Mouse (Mus musculus): ENCODE data around the gene Foxa3.

Foxa3 gene

GRCm38 (mm10) chr7:19023357-19023814 is at the start of gene Foxa3:
Gene Foxa3, minus strand, starts transcription at chr7:19023538.
- ChIA-PET CTCF (interaction anchor here (0.5 to 2.8 kb wide), 25 partner anchors 8 to 605 kb away, joined by 3 to 12 read pairs (median 3); partner anchors contain the start of genes Fbxo46 (in 1 of the 4), Irf2bp1 (in 1 of the 4), Mypop (in 1 of the 4) and Rsph6a (in 1 of the 4)), POLR2A (interaction anchor here in 3 of 4 experiments (0.7 to 2.7 kb wide), 26 partner anchors 9 to 249 kb away, joined by 3 to 8 read pairs (median 4); partner anchors contain the start of genes Irf2bp1 (in 1 of the 3), Mypop (in 1 of the 3) and Rsph6a (in 1 of the 3))

GRCm38 (mm10) chr7:19071024-19071423 is 47.7 kb upstream of the Foxa3 start:
- ChIA-PET POLR2A (interaction anchor here in 2 of 4 experiments (1.6 to 11.3 kb wide), 3 partner anchors 18 to 22 kb away, joined by 3 to 172 read pairs (median 6); partner anchors contain the start of genes Dmpk (in 1 of the 2) and Six5 (in 1 of the 2)), CTCF (interaction anchor here in 2 of 4 experiments (1.0 to 18.8 kb wide), 5 partner anchors 9 to 51 kb away, joined by 3 to 356 read pairs (median 3); partner anchors contain the start of genes Dmpk (in 1 of the 2), Rsph6a (in 1 of the 2) and Six5 (in 1 of the 2))

GRCm38 (mm10) chr7:19069500-19069899 is 46.2 kb upstream of the Foxa3 start:
- ChIA-PET POLR2A (interaction anchor here in 3 of 4 experiments (0.6 to 1.6 kb wide), 5 partner anchors 10 to 1892 kb away, joined by 3 to 8 read pairs (median 5); no protein-coding TSS in a partner anchor), CTCF (interaction anchor here (0.6 to 18.8 kb wide), 14 partner anchors 9 to 179 kb away, joined by 3 to 356 read pairs (median 4); partner anchors contain the start of genes Six5 (in 2 of the 4), Dmpk (in 1 of the 4), Eml2 (in 1 of the 4) and Rsph6a (in 1 of the 4))

GRCm38 (mm10) chr7:19068707-19069106 is 45.4 kb upstream of the Foxa3 start:
- ChIA-PET POLR2A (interaction anchor here in 3 of 4 experiments (0.6 to 1.5 kb wide), 7 partner anchors 9 to 553 kb away, joined by 3 to 10 read pairs (median 3); no protein-coding TSS in a partner anchor), CTCF (interaction anchor here (0.5 to 18.8 kb wide), 45 partner anchors 9 to 1869 kb away, joined by 3 to 356 read pairs (median 4); partner anchors contain the start of genes Rsph6a (in 3 of the 4), Six5 (in 2 of the 4), Dmpk (in 1 of the 4) and Eml2 (in 1 of the 4))

GRCm38 (mm10) chr7:19067935-19068334 is 44.6 kb upstream of the Foxa3 start:
- POLR2A ChIA-PET, result interaction anchor here in 3 of 4 experiments (1.0 to 1.5 kb wide), 3 partner anchors 10 to 13 kb away, joined by 5 to 12 read pairs (median 10); no protein-coding TSS in a partner anchor
- CTCF ChIA-PET, result interaction anchor here in 3 of 4 experiments (0.7 to 18.8 kb wide), 10 partner anchors 8 to 171 kb away, joined by 4 to 356 read pairs (median 6); partner anchors contain the start of genes Six5 (in 2 of the 3), Dmpk (in 1 of the 3), Dmwd (in 1 of the 3) and Rsph6a (in 1 of the 3)

GRCm38 (mm10) chr7:19067063-19067462 is 43.7 kb upstream of the Foxa3 start:
- ChIA-PET CTCF (interaction anchor here (0.5 to 18.8 kb wide), 14 partner anchors 9 to 60 kb away, joined by 3 to 356 read pairs (median 4); partner anchors contain the start of genes Dmwd (in 2 of the 4), Rsph6a (in 2 of the 4), Dmpk (in 1 of the 4) and Six5 (in 1 of the 4)), POLR2A (interaction anchor here in 3 of 4 experiments (0.6 to 4.2 kb wide), 10 partner anchors 9 to 62 kb away, joined by 3 to 21 read pairs (median 8); partner anchors contain the start of genes Dmwd (in 1 of the 3), Gm4969 (in 1 of the 3), Rsph6a (in 1 of the 3) and Six5 (in 1 of the 3))

- ChIA-PET POLR2A (interaction anchor here in 2 of 4 experiments (1.0 to 4.2 kb wide), 7 partner anchors 10 to 28 kb away, joined by 3 to 21 read pairs (median 8); partner anchors contain the start of genes Dmwd (in 1 of the 2), Rsph6a (in 1 of the 2) and Six5 (in 1 of the 2)), CTCF (interaction anchor here (0.7 to 18.8 kb wide), 8 partner anchors 7 to 61 kb away, joined by 3 to 356 read pairs (median 4); partner anchors contain the start of genes Dmpk (in 1 of the 4), Rsph6a (in 1 of the 4) and Six5 (in 1 of the 4))
Observed at GRCm38 (mm10) chr7:19065896-19066295, 42.6 kb upstream of the Foxa3 start.

GRCm38 (mm10) chr7:19057405-19057804 is 34.1 kb upstream of the Foxa3 start:
- CTCF ChIA-PET, result interaction anchor here in 3 of 4 experiments (0.8 to 1.3 kb wide), 4 partner anchors 7 to 11 kb away, joined by 3 to 4 read pairs (median 3); no protein-coding TSS in a partner anchor
- POLR2A ChIA-PET, result interaction anchor here in 3 of 4 experiments (0.6 to 2.1 kb wide), 4 partner anchors 8 to 74 kb away, joined by 3 to 5 read pairs (median 3); no protein-coding TSS in a partner anchor

GRCm38 (mm10) chr7:19055108-19055507 is 31.8 kb upstream of the Foxa3 start:
- ChIA-PET POLR2A (interaction anchor here in 3 of 4 experiments (0.5 to 2.8 kb wide), 7 partner anchors 9 to 85 kb away, joined by 3 to 23 read pairs (median 4); partner anchors contain the start of genes Fbxo46 (in 1 of the 3), Foxa3 (in 1 of the 3) and Six5 (in 1 of the 3)), CTCF (interaction anchor here (0.6 to 1.9 kb wide), 7 partner anchors 12 to 59 kb away, joined by 3 to 11 read pairs (median 4); partner anchors contain the start of gene Foxa3 (in 1 of the 4))

GRCm38 (mm10) chr7:19054777-19055076 is 31.4 kb upstream of the Foxa3 start:
- ChIA-PET POLR2A (interaction anchor here (0.5 to 3.6 kb wide), 21 partner anchors 9 to 161 kb away, joined by 3 to 23 read pairs (median 3); partner anchors contain the start of genes Six5 (in 3 of the 4), Fbxo46 (in 2 of the 4) and Foxa3 (in 1 of the 4)), CTCF (interaction anchor here (0.6 to 2.2 kb wide), 56 partner anchors 9 to 476 kb away, joined by 3 to 33 read pairs (median 5); partner anchors contain the start of genes Dmwd (in 1 of the 4), Foxa3 (in 1 of the 4), Gm4969 (in 1 of the 4) and Pglyrp1 (in 1 of the 4))

- ChIA-PET CTCF (interaction anchor here (0.6 to 2.2 kb wide), 72 partner anchors 9 to 477 kb away, joined by 3 to 33 read pairs (median 5); partner anchors contain the start of genes Dmwd (in 1 of the 4), Foxa3 (in 1 of the 4), Gm4969 (in 1 of the 4) and Mypop (in 1 of the 4)), POLR2A (interaction anchor here (0.6 to 3.6 kb wide), 38 partner anchors 8 to 770 kb away, joined by 3 to 23 read pairs (median 4); partner anchors contain the start of genes Six5 (in 3 of the 4), Fbxo46 (in 2 of the 4), Dmpk (in 1 of the 4) and Foxa3 (in 1 of the 4))
Observed at GRCm38 (mm10) chr7:19054047-19054776, 30.9 kb upstream of the Foxa3 start, which contains the start of gene Rsph6a. Gene Rsph6a, plus strand, starts transcription at chr7:19054690.

- ChIA-PET POLR2A (interaction anchor here in 3 of 4 experiments (1.0 to 3.6 kb wide), 16 partner anchors 9 to 176 kb away, joined by 3 to 23 read pairs (median 4); partner anchors contain the start of gene Six5 (in 2 of the 3)), CTCF (interaction anchor here (1.0 to 2.2 kb wide), 15 partner anchors 12 to 146 kb away, joined by 3 to 33 read pairs (median 5); no protein-coding TSS in a partner anchor)
Observed at GRCm38 (mm10) chr7:19053136-19053532, 29.8 kb upstream of the Foxa3 start.

GRCm38 (mm10) chr7:19052345-19053135 is 29.2 kb upstream of the Foxa3 start:
- ChIA-PET CTCF (interaction anchor here in 3 of 4 experiments (0.7 to 2.2 kb wide), 6 partner anchors 14 to 40 kb away, joined by 3 to 33 read pairs (median 4); no protein-coding TSS in a partner anchor), POLR2A (interaction anchor here in 3 of 4 experiments (1.0 to 3.6 kb wide), 12 partner anchors 9 to 176 kb away, joined by 3 to 23 read pairs (median 4); partner anchors contain the start of gene Six5 (in 2 of the 3))

- CTCF ChIA-PET, result interaction anchor here in 1 of 4 experiments (1.1 kb wide), 1 partner anchor 18 kb away, joined by 3 read pairs; no protein-coding TSS in a partner anchor
- POLR2A ChIA-PET, result interaction anchor here in 3 of 4 experiments (0.6 to 3.6 kb wide), 3 partner anchors 14 to 378 kb away, joined by 3 to 12 read pairs (median 6); no protein-coding TSS in a partner anchor
Observed at GRCm38 (mm10) chr7:19051161-19051560, 27.8 kb upstream of the Foxa3 start.

- CTCF ChIA-PET, result interaction anchor here in 3 of 4 experiments (0.6 to 1.1 kb wide), 3 partner anchors 19 to 103 kb away, joined by 3 read pairs; no protein-coding TSS in a partner anchor
- POLR2A ChIA-PET, result interaction anchor here in 1 of 4 experiments (0.9 kb wide), 1 partner anchor 39 kb away, joined by 3 read pairs; no protein-coding TSS in a partner anchor
Observed at GRCm38 (mm10) chr7:19050172-19050571, 26.8 kb upstream of the Foxa3 start.
